Mouse (Mus musculus) inflammation-experienced regulatory T-cells (primary cell): ENCODE results near the gene Gnat3. TPM values are rescaled to one million over a fixed set of nuclear protein-coding genes. Genes with fewer than 3 reads are reported as not detected.

Experiments used
- polyA plus RNA-seq, 2 experiments: library from polyadenylated mRNA; unstranded; fragments of 100-300 nt; shearing (Covaris generic); gene quantifications; one replicate each; pipeline ENCODE4 v1.2.1; 2017

Gene Gnat3
- polyA plus RNA-seq: not detected

GRCm38 (mm10) chr5:17962249-17962648 is at the start of gene Gnat3:
TSS of gene Gnat3 (plus strand) at chr5:17962549.

Other genes starting within 250 kb of the Gnat3 start
- 1 to 10 TPM in 1 of 2 experiments, under 1 TPM in 1; 0.33 to 2.5 TPM for gene Cd36, start 73.7 kb upstream of the Gnat3 start, polyA plus RNA-seq